In genomic region chr15:51704198-51704597, GRCm38 (mm10) we compare ENCODE assay signal across 26 mouse cellular contexts.
"Had no signal": no experiment of that assay in that cellular context is flagged by ENCODE, and none has a peak within 500 bp of the region (broad histone marks: within the 10 kb centered on the region; RNA-seq: fewer than 3 reads in every experiment).

No protein-coding gene starts in this region.

- H3K36me3 ChIP-seq: embryonic facial prominence, embryonic 10.5 days; embryonic facial prominence, embryonic 12.5 days; embryonic facial prominence, embryonic 13.5 days; embryonic facial prominence, embryonic 15.5 days; forebrain, embryonic 10.5 days; forebrain, embryonic 12.5 days; forebrain, embryonic 15.5 days had no signal

- H3K27ac ChIP-seq: embryonic facial prominence, embryonic 10.5 days; embryonic facial prominence, embryonic 12.5 days; embryonic facial prominence, embryonic 13.5 days; embryonic facial prominence, embryonic 15.5 days; forebrain, embryonic 10.5 days; forebrain, embryonic 12.5 days; forebrain, embryonic 13.5 days; forebrain, embryonic 15.5 days; gastrocnemius, adult 2 months; heart, adult 2 months had no signal

- H3K9ac ChIP-seq: embryonic facial prominence, embryonic 12.5 days; embryonic facial prominence, embryonic 13.5 days; embryonic facial prominence, embryonic 15.5 days; forebrain, embryonic 12.5 days; forebrain, embryonic 13.5 days; forebrain, embryonic 15.5 days; forebrain, postnatal 0 days had no signal

- H3K27me3 ChIP-seq: embryonic facial prominence, embryonic 12.5 days; embryonic facial prominence, embryonic 13.5 days; embryonic facial prominence, embryonic 15.5 days; forebrain, embryonic 12.5 days; forebrain, embryonic 13.5 days; forebrain, embryonic 15.5 days had no signal

- H3K4me2 ChIP-seq: embryonic facial prominence, embryonic 12.5 days; embryonic facial prominence, embryonic 13.5 days; embryonic facial prominence, embryonic 15.5 days; forebrain, embryonic 12.5 days; forebrain, embryonic 13.5 days; forebrain, embryonic 15.5 days had no signal

- H3K4me3 ChIP-seq: embryonic facial prominence, embryonic 10.5 days; embryonic facial prominence, embryonic 12.5 days; embryonic facial prominence, embryonic 13.5 days; embryonic facial prominence, embryonic 15.5 days; erythroblast, embryonic 14.5 days; forebrain, embryonic 10.5 days; forebrain, embryonic 12.5 days; forebrain, embryonic 13.5 days; forebrain, embryonic 15.5 days; gastrocnemius, adult 2 months; heart, adult 2 months had no signal

- H3K9me3 ChIP-seq: embryonic facial prominence, embryonic 10.5 days; embryonic facial prominence, embryonic 12.5 days; embryonic facial prominence, embryonic 13.5 days; embryonic facial prominence, embryonic 15.5 days; forebrain, embryonic 10.5 days; forebrain, embryonic 12.5 days; forebrain, embryonic 13.5 days; forebrain, embryonic 15.5 days had no signal

- H3K4me1 ChIP-seq: embryonic facial prominence, embryonic 10.5 days; embryonic facial prominence, embryonic 12.5 days; embryonic facial prominence, embryonic 13.5 days; embryonic facial prominence, embryonic 15.5 days; forebrain, embryonic 10.5 days; forebrain, embryonic 12.5 days; forebrain, embryonic 13.5 days; forebrain, embryonic 15.5 days had no signal

- ATAC-seq: forebrain, embryonic 13.5 days; forebrain, embryonic 14.5 days; forebrain, embryonic 15.5 days; forebrain, embryonic 16.5 days; forebrain, postnatal 0 days had no signal

- DNase-seq: cerebellum, adult 9-10 months; cerebellum, adult 9-11 months; cerebellum, postnatal 10 days; cerebellum, postnatal 14 days; cerebellum, postnatal 25 days; cerebellum, postnatal 36 days; embryo, embryonic 11 days; forebrain, postnatal 0 days; gastrocnemius, adult 2 months; gastrocnemius, postnatal 10 days; gastrocnemius, postnatal 14 days; gastrocnemius, postnatal 25 days; gastrocnemius, postnatal 36 days; heart, adult 18-20 months; heart, adult 2 months had no signal
